Comparison of ENCODE assay signal across 1 mouse cellular context in the genomic region with DNA sequence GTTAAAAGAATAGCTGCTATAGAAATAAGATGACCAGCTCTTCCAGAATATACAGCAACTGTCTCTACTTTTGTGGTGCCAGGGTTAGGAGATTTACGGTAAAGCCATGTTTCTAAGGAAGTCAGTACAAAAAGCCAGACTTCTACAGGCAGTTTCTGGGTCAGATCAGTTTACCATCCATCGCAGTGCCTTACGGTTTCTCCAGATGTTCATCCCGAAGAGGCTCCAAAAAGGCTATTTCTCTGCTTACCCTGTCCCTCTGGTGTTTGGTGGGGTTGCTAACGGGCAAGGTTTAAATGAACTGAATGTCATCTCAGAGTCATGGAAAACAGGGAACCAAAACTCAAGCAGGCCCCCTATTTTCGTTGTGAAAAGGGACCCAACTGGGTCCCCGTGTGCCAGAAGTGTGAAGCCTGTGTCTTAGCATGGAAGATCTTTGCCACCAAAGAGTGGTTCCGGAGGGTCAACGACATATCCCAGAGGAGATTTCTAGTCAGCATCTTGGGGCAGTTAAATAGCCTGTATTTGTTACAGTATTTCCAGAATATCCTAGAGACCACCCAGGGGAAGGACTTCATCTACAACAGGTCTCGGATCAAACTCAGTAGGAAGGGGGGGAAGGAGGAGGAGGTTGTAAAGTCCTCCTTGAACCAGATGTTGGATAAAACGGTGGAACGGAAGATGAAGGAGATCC.
TF ChIP-seq lines count a peak whose summit lies in the region.

TSS of gene Fbxw10 (plus strand) at position 109 of the 694 bp plus-strand sequence.

TF ChIP-seq in CH12.LX, 34 proteins besides CTCF, POLR2A, EP300 and RAD21 (continued from another document):
- no peak for TF ChIP-seq ZNF384 (IDR thresholded peaks at IDR 0.05; ENCODE audit: low read depth, low read length)
- peak; percentile 45 for TF ChIP-seq HCFC1 (IDR thresholded peaks at IDR 0.05; ENCODE audit: low read depth, low read length)
- TF ChIP-seq UBTF (IDR thresholded peaks at IDR 0.05; ENCODE audit: low read depth, low read length) = no peak
- no peak for TF ChIP-seq PAX5 (IDR thresholded peaks at IDR 0.05; ENCODE audit: low read length)
- TF ChIP-seq TBP (conservative IDR thresholded peaks at IDR 0.05; ENCODE audit: low read depth, low read length) = peak; percentile 85
- TF ChIP-seq MEF2A (IDR thresholded peaks at IDR 0.05; ENCODE audit: borderline replicate concordance, low read depth, low read length) = no peak
- TF ChIP-seq MYC (IDR thresholded peaks at IDR 0.05; ENCODE audit: low read depth, low read length) = 0 out of 2 replicates have a peak, but pooled peaks have one; percentile 31
- no peak; the same call in 1 of the 2 replicates for TF ChIP-seq ETS1 (conservative IDR thresholded peaks at IDR 0.05; ENCODE audit: low read depth, low read length)
- TF ChIP-seq SIN3A (IDR thresholded peaks at IDR 0.05; ENCODE audit: low read length) = peak; percentile 69; the same call in 1 of the 2 replicates
- TF ChIP-seq JUND (conservative IDR thresholded peaks at IDR 0.05; ENCODE audit: low read depth, low read length) = no peak
- TF ChIP-seq ELF1 (IDR thresholded peaks at IDR 0.05; ENCODE audit: low read depth, low read length) = peak; percentile 72
- TF ChIP-seq MXI1 (IDR thresholded peaks at IDR 0.05; ENCODE audit: low read depth, low read length) = peak; percentile 100
- TF ChIP-seq KAT2A (IDR thresholded peaks at IDR 0.05; ENCODE audit: insufficient replicate concordance, low read length) = no peak
- peak; percentile 39; the same call in 1 of the 2 replicates for TF ChIP-seq TCF12 (IDR thresholded peaks at IDR 0.05; ENCODE audit: low read depth, low read length)
- no peak for TF ChIP-seq CHD2 (IDR thresholded peaks at IDR 0.05; ENCODE audit: low read length)
